Mouse (Mus musculus) E14TG2a.4 (cell line): ENCODE data around the gene Cbx6.

ENCODE experiments used
- CTCF ChIP-seq: conservative IDR thresholded peaks from 2 replicates; pipeline ENCODE4 v1.5.1; 2014; ENCODE audit warnings: low read length
- NANOG ChIP-seq: IDR thresholded peaks from 2 replicates; pipeline ENCODE4 v1.6.1; 2014; ENCODE audit warnings: borderline replicate concordance, low read length, mixed read lengths

- TF ChIP-seq CTCF, result no peak
- TF ChIP-seq NANOG, result no peak
Measured at GRCm38 (mm10) chr15:79798591-79798990, 35.9 kb downstream of the Cbx6 start.
